Mouse (Mus musculus) lung, postnatal 10 days (tissue): ENCODE measurements around the gene Hid1.
A peak's percentile ranks its signal among the peaks of the same experiment; 100 is the strongest.

Experiments
- DNase-seq: peaks from one replicate; pipeline ENCODE4 v3.0.0; 2021

The Hid1 gene

DNA sequence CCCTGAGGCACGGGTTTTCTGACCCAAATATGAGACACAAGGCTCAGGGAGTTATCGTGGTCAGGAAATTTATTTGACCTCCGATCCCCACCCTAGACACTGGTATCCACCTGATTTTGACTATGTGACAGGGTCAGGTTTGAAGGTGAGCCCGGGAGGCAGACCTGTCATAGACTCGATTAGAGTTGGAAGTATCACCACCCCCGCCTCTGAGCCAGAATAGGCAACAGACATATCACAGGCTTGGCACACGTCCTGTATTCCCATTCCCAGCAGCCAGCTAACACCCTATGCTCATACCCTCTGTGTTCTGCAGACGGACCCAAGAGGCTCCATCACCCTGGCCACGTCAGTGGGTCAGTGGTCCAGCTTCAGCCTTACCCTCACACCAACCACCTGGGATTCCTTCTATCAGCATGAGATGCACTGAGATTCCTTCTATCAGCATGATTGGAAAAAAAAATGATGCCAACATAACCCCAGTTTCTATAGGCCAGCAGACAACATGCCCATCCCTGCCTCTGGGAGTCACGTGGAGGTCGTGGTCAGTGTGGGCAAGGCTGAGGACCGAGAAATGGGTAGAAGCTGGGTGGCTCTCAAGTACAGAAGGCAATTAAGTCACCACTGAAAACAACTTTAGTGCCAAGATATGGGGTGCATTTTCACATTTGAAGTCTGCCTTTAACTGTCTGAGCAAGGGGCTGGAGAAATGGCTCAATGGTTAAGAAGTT, 7.3 kb upstream of the Hid1 start:
- DNase-seq = no peak

DNA sequence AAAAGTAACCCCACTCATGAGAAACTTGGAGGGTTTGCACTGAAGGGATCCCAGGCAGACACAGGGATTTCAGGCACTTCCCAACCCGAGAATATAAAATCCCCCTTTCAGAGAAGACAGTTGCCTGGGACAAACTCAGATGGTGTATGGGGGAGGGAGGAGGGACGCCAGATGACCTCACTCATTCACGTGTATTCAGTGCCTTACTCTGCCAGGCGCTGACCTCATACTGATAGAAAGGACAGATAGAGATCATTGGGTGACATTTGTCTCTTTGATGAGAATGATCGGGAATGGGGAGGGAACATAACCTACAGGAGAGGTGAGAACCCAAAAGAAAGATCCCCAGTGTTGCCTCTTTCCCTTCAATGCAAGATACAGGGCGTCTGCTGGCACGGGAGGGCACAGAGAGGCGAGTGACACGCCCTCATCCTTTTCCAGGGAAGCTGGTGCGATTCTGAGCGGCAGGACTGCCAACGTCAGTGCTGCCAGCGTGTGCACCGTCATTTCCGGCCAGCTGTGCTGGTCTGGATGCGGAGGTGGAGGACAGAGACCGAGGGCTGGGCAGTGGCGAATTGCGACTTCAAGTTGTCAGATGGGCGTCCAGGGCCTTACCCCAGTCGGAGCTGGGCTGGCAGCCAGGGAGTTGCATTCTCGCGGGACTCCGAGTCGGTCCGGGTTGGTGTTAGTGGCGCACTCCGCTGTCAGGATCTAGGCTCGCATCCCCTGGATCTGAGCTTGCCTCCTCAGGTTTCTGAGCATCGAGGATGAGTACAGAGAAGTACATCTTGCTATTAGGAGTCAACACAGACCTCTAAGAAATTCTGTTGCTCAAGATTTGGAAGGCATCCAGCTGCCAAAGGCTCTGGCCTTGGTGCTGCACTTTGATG, 6.5 kb upstream of the Hid1 start:
- peak; percentile 90 for DNase-seq

DNA sequence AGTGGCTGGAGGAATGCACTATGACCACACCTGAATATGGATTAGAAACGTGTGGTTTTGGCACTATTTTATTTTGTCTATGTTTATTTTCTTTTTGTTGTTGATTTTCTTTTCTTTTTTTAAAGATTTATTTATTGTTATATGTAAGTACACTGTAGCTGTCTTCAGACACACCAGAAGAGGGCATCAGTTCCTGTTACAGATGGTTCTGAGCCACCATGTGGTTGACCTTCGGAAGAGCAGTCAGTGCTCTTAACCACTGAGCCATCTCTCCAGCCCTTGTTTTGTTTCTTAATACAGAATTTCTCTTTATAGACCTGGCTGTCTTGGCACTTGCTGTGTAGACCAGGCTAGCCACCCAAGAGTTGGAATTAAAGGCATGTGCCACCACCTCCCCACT, 5.2 kb upstream of the Hid1 start:
- DNase-seq = no peak

DNA sequence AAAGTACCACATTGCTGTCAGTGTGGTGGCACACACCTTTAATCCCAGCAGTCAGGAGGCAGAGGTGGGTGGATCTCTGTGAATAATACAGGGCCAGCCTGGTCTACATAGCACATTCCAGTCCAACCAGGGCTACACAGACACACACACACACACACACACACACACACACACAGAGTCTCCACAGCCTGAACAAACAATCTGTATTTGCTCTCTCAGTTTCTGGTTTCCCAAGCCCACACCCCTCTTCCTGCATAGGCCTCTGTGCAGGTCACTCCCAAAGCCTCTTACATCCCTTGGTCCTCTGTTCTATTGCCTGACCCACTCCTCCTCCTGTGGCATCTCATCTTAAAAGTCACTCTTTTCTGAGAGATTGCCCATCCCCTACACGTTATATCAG, 4.5 kb upstream of the Hid1 start:
- no peak for DNase-seq

- DNase-seq = no peak
These were observed 3.8 kb upstream of the Hid1 start for GRCm38 (mm10) chr11:115371354-115371753.

DNA sequence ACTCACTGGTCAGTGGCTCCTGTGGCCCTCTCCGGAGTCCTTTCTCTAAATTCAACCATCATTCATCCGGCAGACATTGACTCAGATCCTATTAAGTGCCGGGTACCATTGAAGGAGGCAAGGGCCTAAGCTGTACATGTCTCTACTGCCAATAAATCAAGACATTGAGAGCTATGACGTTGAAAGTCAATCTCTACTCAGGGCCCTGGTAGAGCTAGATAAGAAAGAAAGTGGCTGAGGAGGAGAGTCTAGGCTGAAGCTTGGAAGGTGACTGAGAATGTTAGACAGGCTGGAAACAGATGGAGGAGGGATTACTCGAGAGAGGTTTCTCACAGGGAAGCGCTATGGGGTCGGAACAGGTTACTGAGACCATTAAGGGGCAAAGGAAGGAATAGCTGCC, 2.8 kb upstream of the Hid1 start:
- DNase-seq = no peak

GRCm38 (mm10) chr11:115366706-115367394, 706 bp downstream of the Hid1 start:
- DNase-seq = no peak

GRCm38 (mm10) chr11:115366039-115366705, 1.4 kb downstream of the Hid1 start:
- DNase-seq = no peak

DNA sequence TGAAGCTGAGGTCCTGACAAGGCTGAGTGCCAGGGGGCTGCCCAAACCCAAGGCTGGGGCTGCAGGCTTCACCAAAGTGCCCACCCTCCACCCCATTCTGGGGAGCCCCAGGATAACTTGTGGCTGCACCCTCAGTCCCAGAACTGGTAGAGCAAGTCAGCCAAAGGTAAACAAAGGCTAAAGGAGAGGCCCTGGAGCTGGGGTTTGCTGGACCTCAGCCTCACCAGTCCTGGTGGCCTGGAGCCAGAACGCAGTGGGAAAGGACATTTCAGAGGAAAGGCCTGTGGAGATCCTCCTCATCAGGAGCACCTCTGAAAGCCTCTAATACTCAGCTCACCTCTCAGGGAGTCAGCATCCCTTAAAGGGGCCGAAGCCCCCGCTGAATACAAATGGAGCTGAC, 3.4 kb downstream of the Hid1 start:
- DNase-seq = no peak

GRCm38 (mm10) chr11:115359726-115360125, 7.8 kb downstream of the Hid1 start:
- DNase-seq = peak; percentile 45

GRCm38 (mm10) chr11:115359293-115359692, 8.3 kb downstream of the Hid1 start:
- peak; percentile 65 for DNase-seq

GRCm38 (mm10) chr11:115358468-115358867, 9.1 kb downstream of the Hid1 start:
- DNase-seq = peak; percentile 84

- DNase-seq = peak; percentile 78
These were observed 13.4 kb downstream of the Hid1 start for GRCm38 (mm10) chr11:115354183-115354582.

- DNase-seq = no peak
These were observed 14.2 kb downstream of the Hid1 start for GRCm38 (mm10) chr11:115353375-115353774.

- no peak for DNase-seq
These were observed 17.6 kb downstream of the Hid1 start for GRCm38 (mm10) chr11:115349976-115350375.

GRCm38 (mm10) chr11:115348681-115349248, 18.8 kb downstream of the Hid1 start:
- DNase-seq = no peak

- DNase-seq = no peak
These were observed 22.0 kb downstream of the Hid1 start for GRCm38 (mm10) chr11:115345515-115345914.

DNA sequence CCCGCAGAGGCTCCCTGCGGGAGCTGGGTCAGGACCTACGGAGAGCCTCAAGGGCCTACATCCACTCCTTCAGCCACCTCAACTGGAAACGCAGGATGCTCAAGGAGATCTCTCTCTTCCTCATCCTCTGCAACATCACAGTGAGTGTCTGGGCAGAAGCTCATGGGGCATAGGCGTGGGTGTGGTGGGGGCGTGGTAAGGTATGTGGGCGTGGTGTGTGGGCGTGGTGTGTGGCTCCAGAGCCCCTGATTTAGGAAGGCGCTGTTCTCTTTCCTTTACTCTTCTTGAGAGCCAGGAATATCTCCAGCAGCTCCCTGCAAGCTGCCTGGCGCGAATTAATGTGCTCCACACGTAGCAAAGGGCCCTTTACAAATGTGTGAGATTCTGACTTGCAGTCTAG, 22.6 kb downstream of the Hid1 start:
- no peak for DNase-seq

GRCm38 (mm10) chr11:115341866-115342265, 25.7 kb downstream of the Hid1 start:
- no peak for DNase-seq

DNA sequence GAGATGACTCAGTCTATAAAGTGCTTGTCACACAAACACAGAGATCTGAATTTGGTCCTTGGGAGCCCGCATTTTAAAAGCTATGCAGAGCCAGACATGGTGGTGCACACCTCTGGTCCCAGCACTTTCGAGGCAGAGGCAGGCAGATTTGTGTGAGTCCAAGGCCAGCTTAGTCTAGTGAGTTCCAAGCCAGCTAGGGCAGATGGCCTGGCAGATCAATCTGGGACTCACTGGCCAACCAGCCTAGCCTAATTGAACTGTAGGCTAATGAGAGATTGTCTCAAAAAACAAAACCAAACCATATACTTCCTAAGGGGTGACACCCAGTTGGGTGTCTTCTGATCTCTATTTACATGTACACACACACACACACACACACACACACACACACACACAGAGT, 26.3 kb downstream of the Hid1 start:
- DNase-seq = no peak

DNA sequence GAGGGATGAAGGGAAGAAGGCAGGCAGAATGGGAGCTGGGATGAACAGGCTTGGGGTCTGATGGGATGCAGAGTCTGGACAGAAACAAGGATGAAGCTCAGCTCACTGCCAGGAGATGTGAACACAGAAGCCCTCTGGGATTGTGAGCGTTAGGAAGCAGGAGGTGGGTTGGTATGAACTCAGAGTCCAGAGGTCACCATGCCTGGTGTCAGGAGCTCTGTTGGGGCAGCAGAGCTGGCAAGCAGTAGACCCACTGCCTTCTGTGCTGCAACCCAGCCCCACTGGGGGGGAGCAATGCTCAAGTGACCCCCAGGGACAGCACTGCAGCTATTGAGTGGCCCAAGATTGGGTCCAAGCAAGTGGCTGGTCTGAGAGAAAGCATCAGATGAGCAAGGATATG, 29.7 kb downstream of the Hid1 start:
- DNase-seq = no peak

DNA sequence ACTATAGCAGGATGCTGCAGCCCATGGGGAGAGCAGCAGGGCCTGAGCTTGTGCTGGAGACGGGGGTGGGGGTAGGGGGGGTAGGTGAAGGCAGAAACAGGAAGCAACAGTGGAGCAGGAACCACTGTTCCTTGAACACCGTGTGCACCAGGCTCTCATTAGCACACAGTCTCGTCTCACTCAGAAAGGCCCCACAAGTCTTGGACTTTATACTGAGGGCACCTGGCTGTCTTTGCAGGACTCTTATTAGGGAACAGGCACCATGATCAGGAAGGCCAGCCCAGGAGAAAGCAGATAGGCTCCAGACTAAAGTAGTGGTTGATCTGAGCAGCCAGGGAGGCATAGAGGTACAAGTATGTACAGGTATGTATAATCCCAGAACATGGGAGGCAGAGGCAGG, 30.2 kb downstream of the Hid1 start:
- no peak for DNase-seq

DNA sequence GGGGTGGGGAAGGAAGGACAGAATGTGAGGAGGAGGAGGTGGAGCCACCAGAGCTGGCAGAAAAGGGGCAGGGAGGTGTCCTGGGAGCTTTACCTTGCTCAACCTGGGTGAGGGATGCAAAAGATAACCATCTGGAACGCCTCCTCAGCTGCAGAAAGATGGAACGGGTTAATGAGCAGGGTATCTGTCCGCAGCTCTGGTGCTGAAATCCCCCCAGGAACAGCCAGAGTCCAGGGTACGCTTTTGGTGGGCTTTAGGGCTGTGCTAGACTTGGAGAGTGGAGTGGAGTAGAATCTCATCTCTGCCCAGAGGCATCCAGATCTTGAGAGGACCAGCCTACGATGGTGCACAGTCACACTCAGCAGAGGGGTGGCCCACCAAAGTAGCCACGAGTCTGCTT, 31.4 kb downstream of the Hid1 start:
- DNase-seq = no peak
